ENCODE assay signal across 9 mouse cellular contexts in genomic region chr11:107337391-107338148, GRCm38 (mm10).
DNase-seq lines count a peak whose midpoint lies in the region; ATAC-seq and TF ChIP-seq lines count a peak whose summit lies in the region.
"Had no signal": no experiment of that assay in that cellular context is flagged by ENCODE, and none has a peak within 500 bp of the region (broad histone marks: within the 10 kb centered on the region; RNA-seq: fewer than 3 reads in every experiment).

No protein-coding gene starts in this region.

- H3K4me3 ChIP-seq in gastrocnemius, adult 2 months = peak overlapping the region; percentile 71
- H3K4me3 ChIP-seq in heart, postnatal 0 days (ENCODE audit: low read depth, low read length) = peak overlapping the region; percentile 19
- no peak overlapping the region; the same call in 1 of the 2 replicates for H3K4me3 ChIP-seq in lung, postnatal 0 days (ENCODE audit: low read depth, low read length)
- H3K4me3 ChIP-seq: erythroblast, embryonic 14.5 days had no signal

- peak; percentile 61 for DNase-seq in gastrocnemius, adult 2 months
- no peak for DNase-seq in gastrocnemius, postnatal 4 days (ENCODE audit: low spot score in 2 of 2)
- DNase-seq in embryo, embryonic 10 days (ENCODE audit: low spot score) = peak; percentile 67
- peak; percentile 67 for DNase-seq in heart, postnatal 0 days (ENCODE audit: low spot score)
- peak; percentile 80 for DNase-seq in lung, postnatal 0 days (ENCODE audit: low spot score)
- DNase-seq in right cerebral cortex, postnatal 36 days (ENCODE audit: low spot score in 2 of 2) = no peak
- no peak for DNase-seq in thymus, postnatal 25 days
- no peak for DNase-seq in layer of hippocampus, adult 11-12 months (ENCODE audit: low spot score)

- TF ChIP-seq EP300 in heart, postnatal 0 days (IDR thresholded peaks at IDR 0.05; ENCODE audit: low read depth) = no peak
- TF ChIP-seq EP300 in lung, postnatal 0 days (IDR thresholded peaks at IDR 0.05) = peak; percentile 41; the same call in 1 of the 2 replicates

- TF ChIP-seq CTCF in gastrocnemius, adult 2 months (IDR thresholded peaks at IDR 0.05) = no peak
- TF ChIP-seq CTCF in heart, postnatal 0 days (IDR thresholded peaks at IDR 0.05; ENCODE audit: low read depth) = no peak
- no peak for TF ChIP-seq CTCF in lung, postnatal 0 days (IDR thresholded peaks at IDR 0.05)

- peak overlapping the region; percentile 35 for H3K9ac ChIP-seq in heart, postnatal 0 days (replicated peaks; ENCODE audit: low read depth, low read length)
- no peak overlapping the region for H3K9ac ChIP-seq in lung, postnatal 0 days (replicated peaks; ENCODE audit: low read depth)

- intact Hi-C loops in gastrocnemius, adult 2 months (cut with DNase I) = no loop called here

- peaks cover 41% of the 10 kb centered on the region for H3K4me1 ChIP-seq in heart, postnatal 0 days (ENCODE audit: control insufficient read depth, insufficient read depth)
- H3K4me1 ChIP-seq in lung, postnatal 0 days (ENCODE audit: insufficient read depth, low read depth, low read length) = peaks cover 20% of the 10 kb centered on the region

- H3K9me3 ChIP-seq in heart, postnatal 0 days (replicated peaks; ENCODE audit: control insufficient read depth, low read length) = no peaks in the 10 kb centered on the region
- H3K9me3 ChIP-seq in lung, postnatal 0 days (ENCODE audit: low read length) = no peaks in the 10 kb centered on the region

- WGBS in heart, postnatal 0 days = 45% methylated on average over 18 of the region's 18 CpGs
- 26% methylated on average over 18 of the region's 18 CpGs for WGBS in lung, postnatal 0 days

- H3K27ac ChIP-seq in gastrocnemius, adult 2 months = peak overlapping the region; percentile 94
- peak overlapping the region; percentile 90 for H3K27ac ChIP-seq in heart, postnatal 0 days (ENCODE audit: low read depth)
- peak overlapping the region; percentile 57 for H3K27ac ChIP-seq in lung, postnatal 0 days (ENCODE audit: low read length)

- H3K4me2 ChIP-seq in heart, postnatal 0 days (ENCODE audit: low read depth, low read length) = peak overlapping the region; percentile 55
- H3K4me2 ChIP-seq in lung, postnatal 0 days (replicated peaks; ENCODE audit: low read depth, low read length) = peak overlapping the region; percentile 42

- H3K27me3 ChIP-seq in heart, postnatal 0 days (ENCODE audit: control insufficient read depth, insufficient read depth, low read length) = no peaks in the 10 kb centered on the region
- H3K27me3 ChIP-seq in lung, postnatal 0 days (replicated peaks; ENCODE audit: insufficient read depth, low read length) = no peaks in the 10 kb centered on the region

- peaks cover 9% of the 10 kb centered on the region for H3K36me3 ChIP-seq in heart, postnatal 0 days (replicated peaks; ENCODE audit: control insufficient read depth, insufficient read depth, low read length)
- H3K36me3 ChIP-seq in lung, postnatal 0 days (ENCODE audit: insufficient read depth, low read length) = no peaks in the 10 kb centered on the region

- peak; percentile 45 for ATAC-seq in heart, postnatal 0 days (ENCODE audit: insufficient read depth, low read depth)
- peak; percentile 59 for ATAC-seq in lung, postnatal 0 days

Comparison
In these comparisons a context has a peak if more than half of its experiments do, and no peak if none do; other contexts are left out.
1. DNase-seq: peak in gastrocnemius, adult 2 months (single experiment), embryo, embryonic 10 days (single experiment), heart, postnatal 0 days (single experiment) and lung, postnatal 0 days (single experiment); none in gastrocnemius, postnatal 4 days (0 of 2), right cerebral cortex, postnatal 36 days (0 of 2), thymus, postnatal 25 days (single experiment) and layer of hippocampus, adult 11-12 months (single experiment).
2. Peak in every context shown above with its lines, with median percentiles within 50 percentile points of each other: H3K27ac ChIP-seq.